Mouse (Mus musculus) MEL (cell line): ENCODE results near the gene Gm11077. TPM values are rescaled to one million over a fixed set of nuclear protein-coding genes. Genes with fewer than 3 reads are reported as not detected.

Experiments
- DNase-seq: peaks from one replicate; pipeline ENCODE4 v3.0.0; 2011; ENCODE audit warnings: low read depth, low spot score
- H3K27ac ChIP-seq: 2 replicates; pipeline ENCODE4 v1.5.1; 2012; ENCODE audit warnings: low read depth, mild to moderate bottlenecking, control low read depth, low read length, moderate library complexity; ENCODE audit not compliant: control insufficient read depth
- H3K27me3 ChIP-seq, 2 experiments: fragments of 150-350 bp in 1 of 2; sonication (generic) in 1 of 2; 2 replicates each; pipeline ENCODE4 v1.6.1; 2012; ENCODE audit warnings: low read length in 2 of 2, mild to moderate bottlenecking in 2 of 2, improper control_type of control experiment in 1 of 2, moderate library complexity in 1 of 2; ENCODE audit not compliant: insufficient read depth in 2 of 2, control insufficient read depth in 1 of 2
- H3K36me3 ChIP-seq, 2 experiments: 2 replicates each; pipeline ENCODE4 v1.6.1; 2012 to 2014; ENCODE audit warnings: low read length in 2 of 2, improper control_type of control experiment in 1 of 2, inconsistent platforms in 1 of 2, mild to moderate bottlenecking in 1 of 2; ENCODE audit not compliant: insufficient read depth in 2 of 2, control insufficient read depth in 1 of 2
- H3K4me1 ChIP-seq, 2 experiments: fragments of 150-350 bp in 1 of 2; sonication (generic) in 1 of 2; 2 replicates each; pipeline ENCODE4 v1.6.1; 2012; ENCODE audit warnings: low read length in 2 of 2, improper control_type of control experiment in 1 of 2, mild to moderate bottlenecking in 1 of 2; ENCODE audit not compliant: insufficient read depth in 2 of 2, control insufficient read depth in 1 of 2
- H3K4me3 ChIP-seq, 2 experiments: fragments of 150-350 bp in 1 of 2; sonication (generic) in 1 of 2; 2 replicates each; pipeline ENCODE4 v1.5.1; 2012; ENCODE audit warnings: low read depth in 2 of 2, low read length in 2 of 2, mild to moderate bottlenecking in 2 of 2, moderate library complexity in 2 of 2, control low read depth in 1 of 2, improper control_type of control experiment in 1 of 2; ENCODE audit not compliant: control insufficient read depth in 1 of 2, insufficient read depth in 1 of 2
- H3K79me2 ChIP-seq: 2 replicates; pipeline ENCODE4 v1.6.1; 2012; ENCODE audit warnings: mild to moderate bottlenecking, low read length, moderate library complexity; ENCODE audit not compliant: control insufficient read depth, poor library complexity, insufficient read depth
- H3K9ac ChIP-seq: 2 replicates; pipeline ENCODE4 v1.6.1; 2012; ENCODE audit warnings: low read depth, mild to moderate bottlenecking, control low read depth, low read length, moderate library complexity; ENCODE audit not compliant: control insufficient read depth, poor library complexity, severe bottlenecking
- H3K9me3 ChIP-seq: fragments of 150-350 bp; sonication (generic); replicated peaks from 2 replicates; pipeline ENCODE4 v1.6.1; 2012; ENCODE audit warnings: mild to moderate bottlenecking, low read length, improper control_type of control experiment, moderate library complexity; ENCODE audit not compliant: insufficient read depth
- BHLHE40 ChIP-seq: IDR thresholded peaks from 2 replicates; pipeline ENCODE4 v1.6.1; 2012; ENCODE audit warnings: low read depth, mild to moderate bottlenecking, inconsistent platforms, low read length, improper control_type of control experiment, borderline replicate concordance
- CHD2 ChIP-seq: IDR thresholded peaks from 2 replicates; pipeline ENCODE4 v1.6.1; 2011; ENCODE audit warnings: low read length, improper control_type of control experiment
- ELF1 ChIP-seq: IDR thresholded peaks from 2 replicates; pipeline ENCODE4 v1.6.1; 2014; ENCODE audit warnings: low read depth, mild to moderate bottlenecking, inconsistent platforms, low read length, improper control_type of control experiment, moderate library complexity
- GATA1 ChIP-seq: IDR thresholded peaks from 2 replicates; pipeline ENCODE4 v1.6.1; 2011; ENCODE audit warnings: low read depth, low read length, improper control_type of control experiment
- HCFC1 ChIP-seq: IDR thresholded peaks from 2 replicates; pipeline ENCODE4 v1.6.1; 2012; ENCODE audit warnings: low read depth, mild to moderate bottlenecking, inconsistent platforms, low read length, improper control_type of control experiment, moderate library complexity
- KAT2A ChIP-seq: conservative IDR thresholded peaks from 2 replicates; pipeline ENCODE4 v1.6.1; 2012; ENCODE audit warnings: low read depth, low read length, improper control_type of control experiment, inconsistent platforms
- MAX ChIP-seq: IDR thresholded peaks from 2 replicates; pipeline ENCODE4 v1.6.1; 2011; ENCODE audit warnings: low read length, improper control_type of control experiment
- MAZ ChIP-seq: IDR thresholded peaks from 2 replicates; pipeline ENCODE4 v1.6.1; 2012; ENCODE audit warnings: low read depth, mild to moderate bottlenecking, inconsistent platforms, low read length, improper control_type of control experiment
- MEF2A ChIP-seq: IDR thresholded peaks from 2 replicates; pipeline ENCODE4 v1.6.1; 2014; ENCODE audit warnings: low read depth, mild to moderate bottlenecking, inconsistent platforms, low read length, improper control_type of control experiment; ENCODE audit not compliant: poor library complexity, insufficient replicate concordance, severe bottlenecking; ENCODE audit errors: extremely low read depth
- MXI1 ChIP-seq: IDR thresholded peaks from 2 replicates; pipeline ENCODE4 v1.6.1; 2011; ENCODE audit warnings: mild to moderate bottlenecking, low read depth, low read length, improper control_type of control experiment
- MYB ChIP-seq: IDR thresholded peaks from 2 replicates; pipeline ENCODE4 v1.6.1; 2011; ENCODE audit warnings: mild to moderate bottlenecking, low read depth, low read length, improper control_type of control experiment
- NRF1 ChIP-seq: IDR thresholded peaks from 2 replicates; pipeline ENCODE4 v1.6.1; 2014; ENCODE audit warnings: low read depth, mild to moderate bottlenecking, inconsistent platforms, low read length, improper control_type of control experiment, moderate library complexity; ENCODE audit not compliant: poor library complexity, insufficient read depth, severe bottlenecking
- POLR2AphosphoS2 ChIP-seq: IDR thresholded peaks from 2 replicates; pipeline ENCODE4 v1.6.1; 2011; ENCODE audit warnings: low read length, improper control_type of control experiment
- RAD21 ChIP-seq: IDR thresholded peaks from 2 replicates; pipeline ENCODE4 v1.6.1; 2011; ENCODE audit warnings: mild to moderate bottlenecking, low read depth, low read length, improper control_type of control experiment
- SIN3A ChIP-seq: IDR thresholded peaks from 2 replicates; pipeline ENCODE4 v1.6.1; 2012; ENCODE audit warnings: low read length, improper control_type of control experiment, inconsistent platforms
- SMC3 ChIP-seq: IDR thresholded peaks from 2 replicates; pipeline ENCODE4 v1.6.1; 2011; ENCODE audit warnings: low read depth, low read length, improper control_type of control experiment
- TBP ChIP-seq: IDR thresholded peaks from 2 replicates; pipeline ENCODE4 v1.8.0; 2011; ENCODE audit warnings: low read depth, low read length, improper control_type of control experiment
- TCF12 ChIP-seq: IDR thresholded peaks from 2 replicates; pipeline ENCODE4 v1.6.1; 2014; ENCODE audit warnings: low read depth, mild to moderate bottlenecking, inconsistent platforms, low read length, improper control_type of control experiment, moderate library complexity
- UBTF ChIP-seq: IDR thresholded peaks from 2 replicates; pipeline ENCODE4 v1.6.1; 2012; ENCODE audit warnings: low read depth, mild to moderate bottlenecking, inconsistent platforms, low read length, improper control_type of control experiment, moderate library complexity, borderline replicate concordance; ENCODE audit not compliant: insufficient read depth
- ZC3H11A ChIP-seq: IDR thresholded peaks from 2 replicates; pipeline ENCODE4 v1.6.1; 2012; ENCODE audit warnings: low read depth, mild to moderate bottlenecking, inconsistent platforms, low read length, improper control_type of control experiment
- polyA plus RNA-seq, 2 experiments: library from polyadenylated mRNA; stranded (reverse) in 1 of 2; unstranded in 1 of 2; fragments of >175 nt in 1 of 2; fragments of >200 nt in 1 of 2; gene quantifications; 2 replicates each; pipeline versions ENCODE4 v1.2.1 to v1.2.4; 2012; ENCODE audit warnings: low replicate concordance in 2 of 2, low read depth in 1 of 2; ENCODE audit not compliant: insufficient read length in 2 of 2, insufficient read depth in 1 of 2, missing spikeins in 1 of 2
- total RNA-seq: library from RNA; depleted of rRNA; stranded (reverse); fragments of 300-350 nt; gene quantifications from 2 replicates; pipeline ENCODE4 v1.2.3, GENCODE M21; 2012

Gm11077 gene
- total and polyA plus RNA-seq, 3 experiments: not detected

- H3K79me2 ChIP-seq: no peaks in the 10 kb centered on the region
- no peaks in the 10 kb centered on the region for H3K27me3 ChIP-seq
- no peaks in the 10 kb centered on the region for H3K36me3 ChIP-seq
- no peaks in the 10 kb centered on the region for H3K4me1 ChIP-seq
- DNase-seq: no peak
- no peak overlapping the region for H3K27ac ChIP-seq
- H3K4me3 ChIP-seq: no peak overlapping the region
- TF ChIP-seq ZC3H11A: no peak
- TF ChIP-seq RAD21: no peak
- TF ChIP-seq HCFC1: no peak
- no peak for TF ChIP-seq MAZ
- no peak for TF ChIP-seq SIN3A
- no peak for TF ChIP-seq BHLHE40
- no peak for TF ChIP-seq ELF1
- TF ChIP-seq NRF1: no peak
- no peak for TF ChIP-seq MAX
- TF ChIP-seq CHD2: no peak
- no peak for TF ChIP-seq POLR2AphosphoS2
- TF ChIP-seq, all 39 proteins: peak for 0
- H3K9me3 ChIP-seq: no peaks in the 10 kb centered on the region
- no peak overlapping the region for H3K9ac ChIP-seq
Measured at GRCm38 (mm10) chr6:140733641-140733986, 4.5 kb downstream of the Gm11077 start.

- no peaks in the 10 kb centered on the region for H3K4me1 ChIP-seq
- no peak for TF ChIP-seq MXI1
- TF ChIP-seq GATA1: no peak
- TF ChIP-seq RAD21: no peak
- TF ChIP-seq MEF2A: no peak
- no peak for TF ChIP-seq UBTF
- no peak for TF ChIP-seq MYB
- TF ChIP-seq ELF1: no peak
- TF ChIP-seq POLR2AphosphoS2: no peak
- TF ChIP-seq KAT2A: no peak
- TF ChIP-seq MAX: no peak
- no peak for TF ChIP-seq TBP
- no peak for TF ChIP-seq SMC3
- TF ChIP-seq TCF12: no peak
- H3K27ac ChIP-seq: no peak overlapping the region
- no peaks in the 10 kb centered on the region; the same call in 1 of the 2 replicates for H3K79me2 ChIP-seq
- no peak for DNase-seq
- no peak overlapping the region for H3K4me3 ChIP-seq
- H3K27me3 ChIP-seq: no peaks in the 10 kb centered on the region
- no peak overlapping the region for H3K9ac ChIP-seq
- no peaks in the 10 kb centered on the region; the same call in none of the 2 replicates for H3K9me3 ChIP-seq
- no peaks in the 10 kb centered on the region for H3K36me3 ChIP-seq
Measured at GRCm38 (mm10) chr6:140745586-140745985, 16.5 kb downstream of the Gm11077 start.
